Mouse (Mus musculus) heart, embryonic 12.5 days (tissue): ENCODE measurements around the gene Kcnj2. TPM values are rescaled to one million over a fixed set of nuclear protein-coding genes. Genes with fewer than 3 reads are reported as not detected.

ENCODE experiments used
- ATAC-seq: fragments of 200-750 bp; cut with Nextera tagmentation; 2 replicates; pipeline ENCODE4 v1.8.0; 2017; ENCODE audit warnings: moderate TSS enrichment, moderate library complexity; ENCODE audit not compliant: insufficient number of reproducible peaks, low FRiP score
- H3K27ac ChIP-seq: fragments of 300-500 bp; sonication (generic); 2 replicates; pipeline ENCODE4 v1.5.1; 2016; ENCODE audit warnings: mild to moderate bottlenecking, moderate library complexity; ENCODE audit not compliant: poor library complexity, severe bottlenecking
- H3K27me3 ChIP-seq: fragments of 300-500 bp; sonication (generic); replicated peaks from 2 replicates; pipeline ENCODE4 v1.6.1; 2016; ENCODE audit warnings: mild to moderate bottlenecking, moderate library complexity
- H3K36me3 ChIP-seq: fragments of 300-500 bp; sonication (generic); 2 replicates; pipeline ENCODE4 v1.6.1; 2016; ENCODE audit warnings: mild to moderate bottlenecking, moderate library complexity
- H3K4me1 ChIP-seq: fragments of 300-500 bp; sonication (generic); replicated peaks from 2 replicates; pipeline ENCODE4 v1.6.1; 2016; ENCODE audit warnings: mild to moderate bottlenecking
- H3K4me2 ChIP-seq: fragments of 300-500 bp; sonication (generic); 2 replicates; pipeline ENCODE4 v1.6.1; 2016; ENCODE audit warnings: mild to moderate bottlenecking, moderate library complexity
- H3K4me3 ChIP-seq: fragments of 300-500 bp; sonication (generic); 2 replicates; pipeline ENCODE4 v1.5.1; 2016; ENCODE audit warnings: mild to moderate bottlenecking
- H3K9ac ChIP-seq: fragments of 300-500 bp; sonication (generic); 2 replicates; pipeline ENCODE4 v1.6.1; 2016; ENCODE audit warnings: mild to moderate bottlenecking, moderate library complexity
- H3K9me3 ChIP-seq: fragments of 300-500 bp; sonication (generic); replicated peaks from 2 replicates; pipeline ENCODE4 v1.6.1; 2016; ENCODE audit warnings: mild to moderate bottlenecking, moderate library complexity
- WGBS: fragments of 180-500 bp; shearing (Covaris S2); methylation state at CpG from one replicate; pipeline ENCODE4 v1.1.7; 2016; 5-methylcytosine and 5-hydroxymethylcytosine counted together
- polyA plus RNA-seq: library from polyadenylated mRNA; unstranded; fragments of >200 nt; fragmentation: Nextera tagmentation; extraction: Ambion mirVana; gene quantifications from 2 replicates; pipeline ENCODE4 v1.2.1, GENCODE M21; 2016

Kcnj2 gene
- polyA plus RNA-seq, 1 experiment from 2014 or later: 4.5 TPM

GRCm38 (mm10) chr11:111092967-111093366, 27.0 kb downstream of the Kcnj2 start:
- 77% methylated on average over 2 of the region's 2 CpGs for WGBS
- Histone ChIP-seq H3K27me3 (no peaks in the 10 kb centered on the region), H3K27ac (no peak overlapping the region), H3K4me3 (no peak overlapping the region), H3K9me3 (no peaks in the 10 kb centered on the region), H3K9ac (no peak overlapping the region), H3K36me3 (no peaks in the 10 kb centered on the region), H3K4me1 (peaks cover 5% of the 10 kb centered on the region; the same call in 1 of the 2 replicates), H3K4me2 (no peak overlapping the region)
- ATAC-seq: no peak

- WGBS: 81% methylated on average over 5 of the region's 5 CpGs
- ATAC-seq: no peak
Observed at GRCm38 (mm10) chr11:111096612-111097011, 30.6 kb downstream of the Kcnj2 start.

GRCm38 (mm10) chr11:111100131-111100530, 34.2 kb downstream of the Kcnj2 start:
- H3K36me3 ChIP-seq: no peaks in the 10 kb centered on the region
- H3K9ac ChIP-seq: no peak overlapping the region
- H3K4me3 ChIP-seq: no peak overlapping the region
- H3K4me1 ChIP-seq: no peaks in the 10 kb centered on the region
- no peaks in the 10 kb centered on the region for H3K27me3 ChIP-seq
- H3K27ac ChIP-seq: no peak overlapping the region
- WGBS: 74% methylated on average over 2 of the region's 2 CpGs
- ATAC-seq: no peak
- H3K4me2 ChIP-seq: no peak overlapping the region
- H3K9me3 ChIP-seq: no peaks in the 10 kb centered on the region

More at GRCm38 (mm10) chr11:111096612-111097011, 30.6 kb downstream of the Kcnj2 start:
- Histone ChIP-seq H3K4me3 (no peak overlapping the region), H3K4me2 (no peak overlapping the region), H3K27ac (no peak overlapping the region), H3K27me3 (no peaks in the 10 kb centered on the region), H3K9ac (no peak overlapping the region), H3K4me1 (no peaks in the 10 kb centered on the region), H3K36me3 (no peaks in the 10 kb centered on the region), H3K9me3 (no peaks in the 10 kb centered on the region)

GRCm38 (mm10) chr11:111100651-111101050, 34.7 kb downstream of the Kcnj2 start:
- H3K36me3 ChIP-seq: no peaks in the 10 kb centered on the region
- H3K4me1 ChIP-seq: no peaks in the 10 kb centered on the region
- no peak overlapping the region for H3K4me3 ChIP-seq
- no peaks in the 10 kb centered on the region for H3K27me3 ChIP-seq
- WGBS: 68% methylated on average over 4 of the region's 4 CpGs
- no peaks in the 10 kb centered on the region for H3K9me3 ChIP-seq
- no peak overlapping the region for H3K4me2 ChIP-seq
- H3K9ac ChIP-seq: no peak overlapping the region
- ATAC-seq: no peak
- H3K27ac ChIP-seq: no peak overlapping the region

GRCm38 (mm10) chr11:111101620-111102176, 35.7 kb downstream of the Kcnj2 start:
- H3K27me3 ChIP-seq: no peaks in the 10 kb centered on the region
- no peak overlapping the region for H3K27ac ChIP-seq
- WGBS: 80% methylated on average over 9 of the region's 9 CpGs
- H3K9ac ChIP-seq: no peak overlapping the region
- H3K4me2 ChIP-seq: no peak overlapping the region
- H3K36me3 ChIP-seq: no peaks in the 10 kb centered on the region
- H3K9me3 ChIP-seq: no peaks in the 10 kb centered on the region
- no peak overlapping the region for H3K4me3 ChIP-seq
- no peaks in the 10 kb centered on the region for H3K4me1 ChIP-seq
- ATAC-seq: no peak

GRCm38 (mm10) chr11:111104422-111104821, 38.5 kb downstream of the Kcnj2 start:
- no peak overlapping the region for H3K4me2 ChIP-seq

GRCm38 (mm10) chr11:111108130-111108529, 42.2 kb downstream of the Kcnj2 start:
- 63% methylated on average over 9 of the region's 9 CpGs for WGBS
- ATAC-seq: no peak
- H3K27ac ChIP-seq: no peak overlapping the region
- no peak overlapping the region for H3K4me3 ChIP-seq
- H3K36me3 ChIP-seq: no peaks in the 10 kb centered on the region
- H3K4me2 ChIP-seq: no peak overlapping the region
- H3K9me3 ChIP-seq: no peaks in the 10 kb centered on the region
- no peaks in the 10 kb centered on the region for H3K27me3 ChIP-seq
- 0 out of 2 replicates have a peak, but pooled peaks cover 3% of the 10 kb centered on the region for H3K4me1 ChIP-seq
- no peak overlapping the region for H3K9ac ChIP-seq

More at GRCm38 (mm10) chr11:111104422-111104821, 38.5 kb downstream of the Kcnj2 start:
- no peaks in the 10 kb centered on the region for H3K9me3 ChIP-seq
- no peak overlapping the region for H3K4me3 ChIP-seq
- H3K27ac ChIP-seq: no peak overlapping the region
- no peaks in the 10 kb centered on the region for H3K36me3 ChIP-seq
- H3K9ac ChIP-seq: no peak overlapping the region
- ATAC-seq: no peak
- H3K27me3 ChIP-seq: no peaks in the 10 kb centered on the region
- WGBS: 68% methylated on average over 2 of the region's 2 CpGs
- no peaks in the 10 kb centered on the region for H3K4me1 ChIP-seq

- ATAC-seq: no peak
- H3K27me3 ChIP-seq: no peaks in the 10 kb centered on the region
- H3K9ac ChIP-seq: no peak overlapping the region
- H3K9me3 ChIP-seq: no peaks in the 10 kb centered on the region
- no peak overlapping the region for H3K4me2 ChIP-seq
- peaks cover 8% of the 10 kb centered on the region for H3K4me1 ChIP-seq
- WGBS: 80% methylated on average over 9 of the region's 9 CpGs
- no peaks in the 10 kb centered on the region for H3K36me3 ChIP-seq
- H3K27ac ChIP-seq: no peak overlapping the region
- H3K4me3 ChIP-seq: no peak overlapping the region
Observed at GRCm38 (mm10) chr11:111121514-111121913, 55.5 kb downstream of the Kcnj2 start.

- no peak overlapping the region for H3K4me3 ChIP-seq
- no peak overlapping the region for H3K4me2 ChIP-seq
- no peak overlapping the region for H3K9ac ChIP-seq
- ATAC-seq: no peak
- no peaks in the 10 kb centered on the region for H3K27me3 ChIP-seq
- no peaks in the 10 kb centered on the region for H3K36me3 ChIP-seq
- WGBS: 31% methylated on average over 4 of the region's 4 CpGs
- no peak overlapping the region for H3K27ac ChIP-seq
- no peaks in the 10 kb centered on the region for H3K9me3 ChIP-seq
- H3K4me1 ChIP-seq: peaks cover 8% of the 10 kb centered on the region
Observed at GRCm38 (mm10) chr11:111123324-111123723, 57.4 kb downstream of the Kcnj2 start.

GRCm38 (mm10) chr11:111125963-111126362, 60.0 kb downstream of the Kcnj2 start:
- WGBS: 89% methylated on average over 5 of the region's 5 CpGs

More at GRCm38 (mm10) chr11:111125963-111126362, 60.0 kb downstream of the Kcnj2 start:
- Histone ChIP-seq H3K9me3 (no peaks in the 10 kb centered on the region), H3K4me1 (peaks cover 8% of the 10 kb centered on the region), H3K27me3 (no peaks in the 10 kb centered on the region), H3K9ac (no peak overlapping the region), H3K4me2 (no peak overlapping the region), H3K4me3 (no peak overlapping the region), H3K27ac (no peak overlapping the region), H3K36me3 (no peaks in the 10 kb centered on the region)
- no peak for ATAC-seq
